Mouse (Mus musculus): ENCODE data around the gene Atxn2.

Gene Atxn2

GRCm38 (mm10) chr5:121816611-121817010 lies 105.5 kb downstream of the Atxn2 start:
- DNase-seq (ENCODE audit: low read depth) = no peak

GRCm38 (mm10) chr5:121817551-121817950 lies 106.4 kb downstream of the Atxn2 start:
- DNase-seq (ENCODE audit: low read depth) = no peak

GRCm38 (mm10) chr5:121818401-121818800 lies 107.3 kb downstream of the Atxn2 start:
- DNase-seq (ENCODE audit: low read depth) = no peak

GRCm38 (mm10) chr5:121818862-121819261 lies 107.7 kb downstream of the Atxn2 start:
- no peak for DNase-seq (ENCODE audit: low read depth)

GRCm38 (mm10) chr5:121819559-121819958 lies 108.4 kb downstream of the Atxn2 start:
- no peak for DNase-seq (ENCODE audit: low read depth)

GRCm38 (mm10) chr5:121820161-121820560 lies 109.0 kb downstream of the Atxn2 start:
- no peak for DNase-seq (ENCODE audit: low read depth)

- DNase-seq (ENCODE audit: low read depth) = no peak
Observed at GRCm38 (mm10) chr5:121820657-121821056, 109.5 kb downstream of the Atxn2 start.

- DNase-seq (ENCODE audit: low read depth) = no peak
Observed at GRCm38 (mm10) chr5:121821116-121821515, 110.0 kb downstream of the Atxn2 start.

GRCm38 (mm10) chr5:121821552-121821951 lies 110.4 kb downstream of the Atxn2 start:
- no peak for DNase-seq (ENCODE audit: low read depth)

- no peak for DNase-seq (ENCODE audit: low read depth)
Observed at GRCm38 (mm10) chr5:121822786-121823505, 111.8 kb downstream of the Atxn2 start.

GRCm38 (mm10) chr5:121823668-121824067 lies 112.5 kb downstream of the Atxn2 start:
- no peak for DNase-seq (ENCODE audit: low read depth)

- no peak for DNase-seq (ENCODE audit: low read depth)
Observed at GRCm38 (mm10) chr5:121824121-121824520, 113.0 kb downstream of the Atxn2 start.

GRCm38 (mm10) chr5:121825606-121826005 lies 114.5 kb downstream of the Atxn2 start:
- no peak for DNase-seq (ENCODE audit: low read depth)

- DNase-seq (ENCODE audit: low read depth) = no peak
Observed at GRCm38 (mm10) chr5:121827876-121828275, 116.7 kb downstream of the Atxn2 start.

- no peak for DNase-seq (ENCODE audit: low read depth)
Observed at GRCm38 (mm10) chr5:121828491-121829432, 117.6 kb downstream of the Atxn2 start.

- DNase-seq (ENCODE audit: low read depth) = no peak
Observed at GRCm38 (mm10) chr5:121831002-121831601, 120.0 kb downstream of the Atxn2 start.

GRCm38 (mm10) chr5:121832376-121833155 lies 121.4 kb downstream of the Atxn2 start:
- DNase-seq (ENCODE audit: low read depth) = no peak

- DNase-seq (ENCODE audit: low read depth) = no peak
Observed at GRCm38 (mm10) chr5:121833159-121833558, 122.0 kb downstream of the Atxn2 start.

GRCm38 (mm10) chr5:121833572-121834240 lies 122.6 kb downstream of the Atxn2 start:
- DNase-seq (ENCODE audit: low read depth) = peak; percentile 42

GRCm38 (mm10) chr5:121834241-121834606 lies 123.1 kb downstream of the Atxn2 start:
- no peak for DNase-seq (ENCODE audit: low read depth)
